Mouse (Mus musculus): ENCODE results near the gene Gm5447.

DNA sequence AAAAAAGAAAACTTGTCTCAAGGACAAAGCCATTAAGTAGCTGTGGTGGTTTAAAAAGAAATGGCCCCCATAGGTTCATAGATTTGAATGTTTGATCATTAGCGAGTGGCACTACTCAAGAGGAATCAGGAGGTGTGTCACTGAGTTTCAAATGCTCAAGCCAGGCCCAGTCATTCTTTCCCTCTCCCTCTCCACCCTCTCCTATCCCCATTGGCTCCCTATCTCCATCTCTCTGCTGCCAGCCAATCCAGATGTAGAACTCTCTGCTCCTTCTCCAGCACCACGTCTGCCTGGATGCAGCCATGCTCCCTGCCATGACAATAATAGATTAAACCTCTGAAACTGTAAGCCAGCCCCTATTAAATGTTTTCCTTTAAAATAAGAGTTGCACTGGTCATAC is 12.1 kb upstream of the Gm5447 start:
- TF ChIP-seq POLR2A (IDR thresholded peaks at IDR 0.05; ENCODE audit: control insufficient read depth, extremely low read depth, insufficient read depth, low read length, poor library complexity) (no peak), CTCF (IDR thresholded peaks at IDR 0.05; ENCODE audit: borderline replicate concordance, control insufficient read depth, extremely low read depth, insufficient read depth, low read length, poor library complexity) (no peak)
